20 mouse cellular contexts compared by ENCODE assay signal in genomic region chr9:91545402-91545801, GRCm38 (mm10).
DNase-seq lines count a peak whose midpoint lies in the region; ATAC-seq lines count a peak whose summit lies in the region.
"Had no signal": no experiment of that assay in that cellular context is flagged by ENCODE, and none has a peak within 500 bp of the region (broad histone marks: within the 10 kb centered on the region; RNA-seq: fewer than 3 reads in every experiment).

No protein-coding gene starts in this region.

- no peaks in the 10 kb centered on the region for H3K9me3 ChIP-seq in embryonic facial prominence, embryonic 14.5 days (ENCODE audit: control insufficient read depth, low read length)
- H3K9me3 ChIP-seq in embryonic facial prominence, embryonic 10.5 days: no peaks in the 10 kb centered on the region
- H3K9me3 ChIP-seq in forebrain, embryonic 16.5 days (ENCODE audit: control insufficient read depth, low read length): no peaks in the 10 kb centered on the region
- H3K9me3 ChIP-seq: embryonic facial prominence, embryonic 12.5 days; midbrain, embryonic 12.5 days; neural tube, embryonic 15.5 days had no signal

- H3K4me1 ChIP-seq in embryonic facial prominence, embryonic 14.5 days (ENCODE audit: control insufficient read depth, insufficient read depth, low read length): no peaks in the 10 kb centered on the region
- no peaks in the 10 kb centered on the region for H3K4me1 ChIP-seq in embryonic facial prominence, embryonic 10.5 days
- H3K4me1 ChIP-seq in forebrain, embryonic 16.5 days (replicated peaks; ENCODE audit: control insufficient read depth, insufficient read depth, low read length): peaks cover 5% of the 10 kb centered on the region
- H3K4me1 ChIP-seq: embryonic facial prominence, embryonic 12.5 days; midbrain, embryonic 12.5 days; neural tube, embryonic 15.5 days had no signal

- no peak for ATAC-seq in embryonic facial prominence, embryonic 14.5 days (ENCODE audit: low read depth)
- peak; percentile 84 for ATAC-seq in forebrain, embryonic 16.5 days
- ATAC-seq: activated CD4-positive, CD25-positive, alpha-beta regulatory T cell, adult 4 months; intestine, embryonic 16.5 days had no signal

- no peaks in the 10 kb centered on the region for H3K27me3 ChIP-seq in embryonic facial prominence, embryonic 14.5 days (replicated peaks; ENCODE audit: control insufficient read depth, insufficient read depth, low read length)
- H3K27me3 ChIP-seq in embryonic facial prominence, embryonic 10.5 days (replicated peaks; ENCODE audit: low read depth, poor library complexity, severe bottlenecking): no peaks in the 10 kb centered on the region
- no peaks in the 10 kb centered on the region for H3K27me3 ChIP-seq in forebrain, embryonic 16.5 days (replicated peaks; ENCODE audit: control insufficient read depth, insufficient read depth, low read length)
- H3K27me3 ChIP-seq: embryonic facial prominence, embryonic 12.5 days; midbrain, embryonic 12.5 days; neural tube, embryonic 15.5 days had no signal

- H3K9ac ChIP-seq in embryonic facial prominence, embryonic 14.5 days (ENCODE audit: low read depth, low read length): no peak overlapping the region
- no peak overlapping the region for H3K9ac ChIP-seq in forebrain, embryonic 16.5 days (replicated peaks; ENCODE audit: low read depth, low read length)
- H3K9ac ChIP-seq: embryonic facial prominence, embryonic 12.5 days; midbrain, embryonic 12.5 days; neural tube, embryonic 15.5 days had no signal

- H3K4me2 ChIP-seq in embryonic facial prominence, embryonic 14.5 days (ENCODE audit: low read depth, low read length): no peak overlapping the region
- no peak overlapping the region for H3K4me2 ChIP-seq in forebrain, embryonic 16.5 days (ENCODE audit: low read length)
- H3K4me2 ChIP-seq: embryonic facial prominence, embryonic 12.5 days; midbrain, embryonic 12.5 days; neural tube, embryonic 15.5 days had no signal

- H3K27ac ChIP-seq in embryonic facial prominence, embryonic 14.5 days (replicated peaks; ENCODE audit: low read depth, low read length): no peak overlapping the region
- no peak overlapping the region for H3K27ac ChIP-seq in embryonic facial prominence, embryonic 10.5 days (replicated peaks)
- no peak overlapping the region for H3K27ac ChIP-seq in forebrain, embryonic 16.5 days (ENCODE audit: low read length)
- H3K27ac ChIP-seq: embryonic facial prominence, embryonic 12.5 days; heart, adult 2 months; midbrain, embryonic 12.5 days; neural tube, embryonic 15.5 days had no signal

- WGBS in embryonic facial prominence, embryonic 14.5 days: 71% methylated on average over 6 of the region's 6 CpGs
- 70% methylated on average over 6 of the region's 6 CpGs for WGBS in embryonic facial prominence, embryonic 10.5 days
- 26% methylated on average over 6 of the region's 6 CpGs for WGBS in forebrain, embryonic 16.5 days

- no peaks in the 10 kb centered on the region for H3K36me3 ChIP-seq in embryonic facial prominence, embryonic 14.5 days (ENCODE audit: control insufficient read depth, insufficient read depth, low read length)
- no peaks in the 10 kb centered on the region for H3K36me3 ChIP-seq in embryonic facial prominence, embryonic 10.5 days (replicated peaks)
- no peaks in the 10 kb centered on the region for H3K36me3 ChIP-seq in forebrain, embryonic 16.5 days (ENCODE audit: control insufficient read depth, insufficient read depth)
- H3K36me3 ChIP-seq: embryonic facial prominence, embryonic 12.5 days; midbrain, embryonic 12.5 days; neural tube, embryonic 15.5 days had no signal

- peak; percentile 8 for DNase-seq in embryonic facial prominence, embryonic 14.5 days (ENCODE audit: low spot score)
- DNase-seq in embryonic facial prominence, embryonic 10.5 days (ENCODE audit: low spot score): no peak
- DNase-seq in left cerebral cortex, postnatal 4 days: peak; percentile 79
- no peak for DNase-seq in left cerebral cortex, adult 8-10 months (ENCODE audit: low spot score in 2 of 2)
- peak; percentile 63 for DNase-seq in cerebellum, adult 8-10 months
- DNase-seq in heart, postnatal 36 days: no peak
- no peak for DNase-seq in layer of hippocampus, adult 18-20 months (ENCODE audit: low spot score in 2 of 2)
- DNase-seq: adrenal gland, postnatal 10 days; gastrocnemius, postnatal 25 days; heart, adult 2 months; liver; lung, postnatal 10 days; right cerebral cortex, postnatal 25 days; thymus, postnatal 36 days had no signal

- intact Hi-C loops in left cerebral cortex, postnatal 4 days (cut with DNase I): no loop called here
- intact Hi-C loops in heart, postnatal 36 days (cut with DNase I): no loop called here

- no peak overlapping the region for H3K4me3 ChIP-seq in embryonic facial prominence, embryonic 14.5 days (ENCODE audit: low read depth, low read length)
- H3K4me3 ChIP-seq in embryonic facial prominence, embryonic 10.5 days: no peak overlapping the region
- no peak overlapping the region for H3K4me3 ChIP-seq in forebrain, embryonic 16.5 days (replicated peaks; ENCODE audit: low read length)
- H3K4me3 ChIP-seq: embryonic facial prominence, embryonic 12.5 days; heart, adult 2 months; midbrain, embryonic 12.5 days; neural tube, embryonic 15.5 days had no signal

Comparison
In these comparisons a context has a peak if more than half of its experiments do, and no peak if none do; other contexts are left out.
1. DNase-seq: peak in embryonic facial prominence, embryonic 14.5 days (single experiment), left cerebral cortex, postnatal 4 days (single experiment) and cerebellum, adult 8-10 months (single experiment); none in embryonic facial prominence, embryonic 10.5 days (single experiment), left cerebral cortex, adult 8-10 months (0 of 2), heart, postnatal 36 days (0 of 2) and layer of hippocampus, adult 18-20 months (0 of 2).